Mouse (Mus musculus) cerebellum, adult 2 months (tissue): ENCODE data around the gene Zpr1.
A peak's percentile ranks its signal among the peaks of the same experiment; 100 is the strongest.

Experiments
- CTCF ChIP-seq: fragments of 200-500 bp; IDR thresholded peaks from 2 replicates; pipeline ENCODE4 v1.5.1; 2011; ENCODE audit warnings: low read depth, mild to moderate bottlenecking, control low read depth, low read length, moderate library complexity, borderline replicate concordance; ENCODE audit not compliant: insufficient read depth
- POLR2A ChIP-seq: fragments of 200-500 bp; IDR thresholded peaks from 2 replicates; pipeline ENCODE4 v1.6.1; 2011; ENCODE audit warnings: low read length, control low read depth, borderline replicate concordance; ENCODE audit not compliant: insufficient read depth

GRCm38 (mm10) chr9:46272677-46273454 is at the start of gene Zpr1:
- TF ChIP-seq CTCF (peak; percentile 44; the same call in 1 of the 2 replicates), POLR2A (peak; percentile 76; the same call in 1 of the 2 replicates)
